Mouse (Mus musculus) erythroblast, embryonic 14.5 days (primary cell): ENCODE data around the gene H2-Eb1. TPM values are rescaled to one million over a fixed set of nuclear protein-coding genes. Genes with fewer than 3 reads are reported as not detected.

Experiments
- H3K27me3 ChIP-seq: 2 replicates; pipeline ENCODE4 v1.6.1; 2012; ENCODE audit warnings: inconsistent platforms; ENCODE audit not compliant: control insufficient read depth
- H3K36me3 ChIP-seq: 2 replicates; pipeline ENCODE4 v1.6.1; 2012; ENCODE audit warnings: mild to moderate bottlenecking, inconsistent platforms; ENCODE audit not compliant: control insufficient read depth
- H3K4me1 ChIP-seq: 2 replicates; pipeline ENCODE4 v1.6.1; 2012; ENCODE audit warnings: inconsistent platforms; ENCODE audit not compliant: control insufficient read depth
- H3K4me3 ChIP-seq: replicated peaks from 2 replicates; pipeline ENCODE3; 2012; ENCODE audit warnings: moderate library complexity, mild to moderate bottlenecking, inconsistent platforms
- H3K9me3 ChIP-seq: 2 replicates; pipeline ENCODE4 v1.6.1; 2012; ENCODE audit warnings: low read length, inconsistent platforms, mixed read lengths; ENCODE audit not compliant: control insufficient read depth
- GATA1 ChIP-seq: IDR thresholded peaks from 2 replicates; pipeline ENCODE4 v1.6.1; 2012; ENCODE audit warnings: low read length, inconsistent platforms, mixed read lengths
- TAL1 ChIP-seq: IDR thresholded peaks from 3 replicates; pipeline ENCODE4 v1.6.1; 2012; ENCODE audit warnings: low read length, inconsistent platforms, mixed read lengths
- polyA plus RNA-seq: library from polyadenylated mRNA; stranded (reverse); fragments of >175 nt; gene quantifications from 2 replicates; pipeline ENCODE4 v1.2.3, GENCODE M21; 2012

Gene H2-Eb1
- polyA plus RNA-seq, 1 experiment: not detected

- H3K27me3 ChIP-seq: no peaks in the 10 kb centered on the region; the same call in none of the 2 replicates
- TF ChIP-seq TAL1: no peak
- no peak for TF ChIP-seq GATA1
- H3K4me3 ChIP-seq: no peak overlapping the region
- no peaks in the 10 kb centered on the region for H3K9me3 ChIP-seq
- no peaks in the 10 kb centered on the region for H3K4me1 ChIP-seq
- no peaks in the 10 kb centered on the region for H3K36me3 ChIP-seq
Measured at GRCm38 (mm10) chr17:34300071-34300470, 5.6 kb upstream of the H2-Eb1 start.

GRCm38 (mm10) chr17:34300691-34301566 is 4.7 kb upstream of the H2-Eb1 start:
- no peak overlapping the region for H3K4me3 ChIP-seq
- no peaks in the 10 kb centered on the region for H3K9me3 ChIP-seq
- H3K27me3 ChIP-seq: no peaks in the 10 kb centered on the region; the same call in none of the 2 replicates
- no peaks in the 10 kb centered on the region for H3K36me3 ChIP-seq
- no peaks in the 10 kb centered on the region for H3K4me1 ChIP-seq
- TF ChIP-seq GATA1 (no peak), TAL1 (no peak)

- Histone ChIP-seq H3K4me3 (no peak overlapping the region), H3K27me3 (no peaks in the 10 kb centered on the region), H3K36me3 (no peaks in the 10 kb centered on the region), H3K4me1 (no peaks in the 10 kb centered on the region), H3K9me3 (no peaks in the 10 kb centered on the region)
- TF ChIP-seq GATA1 (no peak), TAL1 (no peak)
Measured at GRCm38 (mm10) chr17:34301670-34302190, 3.9 kb upstream of the H2-Eb1 start.

- Histone ChIP-seq H3K4me1 (no peaks in the 10 kb centered on the region), H3K36me3 (no peaks in the 10 kb centered on the region), H3K27me3 (peaks cover 3% of the 10 kb centered on the region; the same call in 1 of the 2 replicates), H3K9me3 (no peaks in the 10 kb centered on the region), H3K4me3 (no peak overlapping the region)
- no peak for TF ChIP-seq TAL1
- no peak for TF ChIP-seq GATA1
Measured at GRCm38 (mm10) chr17:34303789-34304188, 1.9 kb upstream of the H2-Eb1 start.

- H3K27me3 ChIP-seq: peaks cover 3% of the 10 kb centered on the region; the same call in 1 of the 2 replicates
- H3K4me3 ChIP-seq: no peak overlapping the region
- H3K4me1 ChIP-seq: peaks cover under 1% of the 10 kb centered on the region
- H3K9me3 ChIP-seq: no peaks in the 10 kb centered on the region
- TF ChIP-seq GATA1: no peak
- TF ChIP-seq TAL1: no peak
- H3K36me3 ChIP-seq: no peaks in the 10 kb centered on the region
Measured at GRCm38 (mm10) chr17:34304751-34305150, 916 bp upstream of the H2-Eb1 start.

GRCm38 (mm10) chr17:34306407-34306806 is 740 bp downstream of the H2-Eb1 start:
- Histone ChIP-seq H3K4me3 (no peak overlapping the region), H3K27me3 (peaks cover 3% of the 10 kb centered on the region; the same call in 1 of the 2 replicates), H3K4me1 (peaks cover 4% of the 10 kb centered on the region), H3K36me3 (no peaks in the 10 kb centered on the region), H3K9me3 (peaks cover 3% of the 10 kb centered on the region; the same call in 1 of the 2 replicates)
- TF ChIP-seq GATA1 (no peak), TAL1 (no peak)

GRCm38 (mm10) chr17:34307216-34307615 is 1.5 kb downstream of the H2-Eb1 start:
- TF ChIP-seq TAL1 (no peak), GATA1 (no peak)
- Histone ChIP-seq H3K4me3 (no peak overlapping the region), H3K9me3 (peaks cover 3% of the 10 kb centered on the region; the same call in 1 of the 2 replicates), H3K36me3 (no peaks in the 10 kb centered on the region), H3K27me3 (peaks cover 3% of the 10 kb centered on the region; the same call in 1 of the 2 replicates), H3K4me1 (peaks cover 4% of the 10 kb centered on the region)

GRCm38 (mm10) chr17:34308161-34308560 is 2.5 kb downstream of the H2-Eb1 start:
- Histone ChIP-seq H3K4me3 (no peak overlapping the region), H3K4me1 (peaks cover 4% of the 10 kb centered on the region), H3K36me3 (no peaks in the 10 kb centered on the region), H3K9me3 (peaks cover 3% of the 10 kb centered on the region; the same call in 1 of the 2 replicates), H3K27me3 (peaks cover 3% of the 10 kb centered on the region; the same call in 1 of the 2 replicates)
- TF ChIP-seq TAL1: no peak
- no peak for TF ChIP-seq GATA1

GRCm38 (mm10) chr17:34309225-34309624 is 3.6 kb downstream of the H2-Eb1 start:
- Histone ChIP-seq H3K36me3 (no peaks in the 10 kb centered on the region), H3K4me3 (peak overlapping the region; percentile 45)

More at GRCm38 (mm10) chr17:34309225-34309624, 3.6 kb downstream of the H2-Eb1 start:
- H3K9me3 ChIP-seq: peaks cover 3% of the 10 kb centered on the region; the same call in 1 of the 2 replicates
- TF ChIP-seq GATA1: no peak
- no peak for TF ChIP-seq TAL1
- H3K4me1 ChIP-seq: peaks cover 4% of the 10 kb centered on the region
- H3K27me3 ChIP-seq: peaks cover 3% of the 10 kb centered on the region; the same call in 1 of the 2 replicates
